Mouse (Mus musculus) embryonic facial prominence, embryonic 10.5 days (tissue): ENCODE data around the gene Fam102b. TPM values are rescaled to one million over a fixed set of nuclear protein-coding genes. Genes with fewer than 3 reads are reported as not detected.

ENCODE experiments used
- DNase-seq: peaks from one replicate; pipeline ENCODE4 v3.0.0-alpha.2; 2017; ENCODE audit warnings: low spot score
- H3K27ac ChIP-seq: fragments of 300-500 bp; sonication (generic); replicated peaks from 2 replicates; pipeline ENCODE4 v1.5.1; 2016; ENCODE audit warnings: mild to moderate bottlenecking
- H3K27me3 ChIP-seq: fragments of 300-500 bp; sonication (generic); replicated peaks from 2 replicates; pipeline ENCODE4 v1.6.1; 2016; ENCODE audit warnings: low read depth, mild to moderate bottlenecking; ENCODE audit not compliant: poor library complexity, severe bottlenecking
- H3K36me3 ChIP-seq: fragments of 300-500 bp; sonication (generic); replicated peaks from 2 replicates; pipeline ENCODE4 v1.6.1; 2016; ENCODE audit warnings: mild to moderate bottlenecking, moderate library complexity
- H3K4me1 ChIP-seq: fragments of 300-500 bp; sonication (generic); 2 replicates; pipeline ENCODE4 v1.6.1; 2016
- H3K4me3 ChIP-seq: fragments of 300-500 bp; sonication (generic); 2 replicates; pipeline ENCODE4 v1.5.1; 2016; ENCODE audit warnings: mild to moderate bottlenecking, moderate library complexity
- H3K9me3 ChIP-seq: fragments of 300-500 bp; sonication (generic); 2 replicates; pipeline ENCODE4 v1.6.1; 2016; ENCODE audit warnings: mild to moderate bottlenecking
- WGBS: fragments of 180-500 bp; shearing (Covaris S2); methylation state at CpG from one replicate; pipeline ENCODE4 v1.1.7; 2016; 5-methylcytosine and 5-hydroxymethylcytosine counted together
- polyA plus RNA-seq: library from polyadenylated mRNA; unstranded; fragments of >200 nt; fragmentation: Nextera tagmentation; extraction: Ambion mirVana; gene quantifications from 2 replicates; pipeline ENCODE4 v1.2.1, GENCODE M21; 2016

Gene Fam102b
- 4.6 and 5.7 TPM in 2 replicates for polyA plus RNA-seq

GRCm38 (mm10) chr3:109027515-109027987, at the start of gene Fam102b:
Gene Fam102b (minus strand): TSS chr3:109027607.
- Histone ChIP-seq H3K27me3 (0 out of 2 replicates have a peak, but pooled peaks cover 7% of the 10 kb centered on the region), H3K4me3 (peak within 1 kb of the TSS; percentile 71), H3K27ac (peak within 1 kb of the TSS; percentile 86), H3K4me1 (peaks cover 59% of the 10 kb centered on the region), H3K36me3 (no peaks in the 10 kb centered on the region), H3K9me3 (no peaks in the 10 kb centered on the region)
- under 1% methylated on average over 54 of the region's 54 CpGs for WGBS
- peak; percentile 92 for DNase-seq

GRCm38 (mm10) chr3:109062989-109063388, 35.6 kb upstream of the Fam102b start:
- Histone ChIP-seq H3K9me3 (no peaks in the 10 kb centered on the region), H3K27ac (no peak overlapping the region), H3K4me1 (no peaks in the 10 kb centered on the region), H3K4me3 (no peak overlapping the region), H3K36me3 (no peaks in the 10 kb centered on the region), H3K27me3 (no peaks in the 10 kb centered on the region)
- DNase-seq = no peak
- 2% methylated on average over 6 of the region's 6 CpGs for WGBS

GRCm38 (mm10) chr3:109062391-109062790, 35.0 kb upstream of the Fam102b start:
- no peak overlapping the region for H3K4me3 ChIP-seq
- WGBS = 75% methylated on average over 7 of the region's 7 CpGs
- H3K27me3 ChIP-seq = no peaks in the 10 kb centered on the region
- H3K27ac ChIP-seq = no peak overlapping the region
- DNase-seq = no peak
- H3K4me1 ChIP-seq = no peaks in the 10 kb centered on the region
- no peaks in the 10 kb centered on the region for H3K9me3 ChIP-seq
- H3K36me3 ChIP-seq = no peaks in the 10 kb centered on the region

- H3K4me1 ChIP-seq = no peaks in the 10 kb centered on the region
- no peaks in the 10 kb centered on the region for H3K36me3 ChIP-seq
- H3K9me3 ChIP-seq = no peaks in the 10 kb centered on the region
- H3K27me3 ChIP-seq = no peaks in the 10 kb centered on the region
- H3K4me3 ChIP-seq = no peak overlapping the region
- WGBS = 79% methylated on average over 8 of the region's 8 CpGs
- no peak for DNase-seq
- H3K27ac ChIP-seq = no peak overlapping the region
Observed at GRCm38 (mm10) chr3:109059903-109060302, 32.5 kb upstream of the Fam102b start.

GRCm38 (mm10) chr3:109051946-109052331, 24.5 kb upstream of the Fam102b start:
- 82% methylated on average over 6 of the region's 6 CpGs for WGBS

GRCm38 (mm10) chr3:109051056-109051945, 23.9 kb upstream of the Fam102b start:
- no peak overlapping the region for H3K4me3 ChIP-seq
- no peaks in the 10 kb centered on the region for H3K36me3 ChIP-seq
- no peak for DNase-seq
- H3K9me3 ChIP-seq = no peaks in the 10 kb centered on the region
- H3K27me3 ChIP-seq = no peaks in the 10 kb centered on the region
- H3K27ac ChIP-seq = no peak overlapping the region
- whole genome bisulfite sequencing = 61% methylated on average over 11 of the region's 11 CpGs
- H3K4me1 ChIP-seq = peaks cover 17% of the 10 kb centered on the region

More at GRCm38 (mm10) chr3:109051946-109052331, 24.5 kb upstream of the Fam102b start:
- no peak for DNase-seq
- no peak overlapping the region for H3K27ac ChIP-seq
- no peaks in the 10 kb centered on the region for H3K27me3 ChIP-seq
- H3K36me3 ChIP-seq = no peaks in the 10 kb centered on the region
- H3K9me3 ChIP-seq = no peaks in the 10 kb centered on the region
- peaks cover 14% of the 10 kb centered on the region for H3K4me1 ChIP-seq
- H3K4me3 ChIP-seq = no peak overlapping the region

GRCm38 (mm10) chr3:109047707-109048283, 20.4 kb upstream of the Fam102b start:
- Histone ChIP-seq H3K27me3 (no peaks in the 10 kb centered on the region), H3K27ac (no peak overlapping the region), H3K36me3 (no peaks in the 10 kb centered on the region), H3K9me3 (no peaks in the 10 kb centered on the region), H3K4me3 (no peak overlapping the region), H3K4me1 (peaks cover 15% of the 10 kb centered on the region)
- no peak for DNase-seq
- 29% methylated on average over 6 of the region's 6 CpGs for WGBS

- 92% methylated on average over 3 of the region's 3 CpGs for WGBS
- Histone ChIP-seq H3K27ac (no peak overlapping the region), H3K27me3 (no peaks in the 10 kb centered on the region), H3K9me3 (no peaks in the 10 kb centered on the region), H3K4me3 (no peak overlapping the region), H3K4me1 (peaks cover 13% of the 10 kb centered on the region), H3K36me3 (no peaks in the 10 kb centered on the region)
- no peak for DNase-seq
Observed at GRCm38 (mm10) chr3:109046428-109046827, 19.0 kb upstream of the Fam102b start.

GRCm38 (mm10) chr3:109043395-109043794, 16.0 kb upstream of the Fam102b start:
- no peak for DNase-seq

GRCm38 (mm10) chr3:109040908-109041307, 13.5 kb upstream of the Fam102b start:
- Histone ChIP-seq H3K4me1 (no peaks in the 10 kb centered on the region), H3K27me3 (no peaks in the 10 kb centered on the region), H3K9me3 (no peaks in the 10 kb centered on the region), H3K36me3 (no peaks in the 10 kb centered on the region), H3K4me3 (no peak overlapping the region), H3K27ac (no peak overlapping the region)
- no peak for DNase-seq
- 84% methylated on average over 4 of the region's 4 CpGs for WGBS

More at GRCm38 (mm10) chr3:109043395-109043794, 16.0 kb upstream of the Fam102b start:
- Histone ChIP-seq H3K4me1 (peaks cover 7% of the 10 kb centered on the region), H3K27me3 (no peaks in the 10 kb centered on the region), H3K36me3 (no peaks in the 10 kb centered on the region), H3K4me3 (no peak overlapping the region), H3K27ac (no peak overlapping the region), H3K9me3 (no peaks in the 10 kb centered on the region)
- WGBS = 60% methylated on average over 7 of the region's 7 CpGs

GRCm38 (mm10) chr3:109034411-109034810, 7.0 kb upstream of the Fam102b start:
- Histone ChIP-seq H3K27me3 (no peaks in the 10 kb centered on the region), H3K27ac (no peak overlapping the region), H3K4me1 (peaks cover 24% of the 10 kb centered on the region), H3K4me3 (no peak overlapping the region), H3K36me3 (no peaks in the 10 kb centered on the region), H3K9me3 (0 out of 2 replicates have a peak, but pooled peaks cover 3% of the 10 kb centered on the region)
- WGBS = 90% methylated on average over 1 of the region's 1 CpGs
- no peak for DNase-seq

- no peaks in the 10 kb centered on the region for H3K27me3 ChIP-seq
- H3K4me1 ChIP-seq = peaks cover 29% of the 10 kb centered on the region
- no peak overlapping the region for H3K27ac ChIP-seq
- whole genome bisulfite sequencing = 30% methylated on average over 2 of the region's 2 CpGs
- DNase-seq = no peak
- H3K36me3 ChIP-seq = no peaks in the 10 kb centered on the region
- H3K4me3 ChIP-seq = no peak overlapping the region
- H3K9me3 ChIP-seq = 0 out of 2 replicates have a peak, but pooled peaks cover 3% of the 10 kb centered on the region
Observed at GRCm38 (mm10) chr3:109032306-109032705, 4.9 kb upstream of the Fam102b start.
